Mouse (Mus musculus) kidney, postnatal 4 days (tissue): Measurements from ENCODE around the gene Sec13.
"Not testable (repeated sequence)": the region's sequence is repeated elsewhere in the genome, so short reads cannot be mapped to it uniquely, and the experiment has no call there.

Experiments
- DNase-seq, 2 experiments: peaks; one replicate each; pipeline ENCODE4 v3.0.0; 2021; ENCODE audit warnings: mixed read lengths in 2 of 2

Gene Sec13

DNA sequence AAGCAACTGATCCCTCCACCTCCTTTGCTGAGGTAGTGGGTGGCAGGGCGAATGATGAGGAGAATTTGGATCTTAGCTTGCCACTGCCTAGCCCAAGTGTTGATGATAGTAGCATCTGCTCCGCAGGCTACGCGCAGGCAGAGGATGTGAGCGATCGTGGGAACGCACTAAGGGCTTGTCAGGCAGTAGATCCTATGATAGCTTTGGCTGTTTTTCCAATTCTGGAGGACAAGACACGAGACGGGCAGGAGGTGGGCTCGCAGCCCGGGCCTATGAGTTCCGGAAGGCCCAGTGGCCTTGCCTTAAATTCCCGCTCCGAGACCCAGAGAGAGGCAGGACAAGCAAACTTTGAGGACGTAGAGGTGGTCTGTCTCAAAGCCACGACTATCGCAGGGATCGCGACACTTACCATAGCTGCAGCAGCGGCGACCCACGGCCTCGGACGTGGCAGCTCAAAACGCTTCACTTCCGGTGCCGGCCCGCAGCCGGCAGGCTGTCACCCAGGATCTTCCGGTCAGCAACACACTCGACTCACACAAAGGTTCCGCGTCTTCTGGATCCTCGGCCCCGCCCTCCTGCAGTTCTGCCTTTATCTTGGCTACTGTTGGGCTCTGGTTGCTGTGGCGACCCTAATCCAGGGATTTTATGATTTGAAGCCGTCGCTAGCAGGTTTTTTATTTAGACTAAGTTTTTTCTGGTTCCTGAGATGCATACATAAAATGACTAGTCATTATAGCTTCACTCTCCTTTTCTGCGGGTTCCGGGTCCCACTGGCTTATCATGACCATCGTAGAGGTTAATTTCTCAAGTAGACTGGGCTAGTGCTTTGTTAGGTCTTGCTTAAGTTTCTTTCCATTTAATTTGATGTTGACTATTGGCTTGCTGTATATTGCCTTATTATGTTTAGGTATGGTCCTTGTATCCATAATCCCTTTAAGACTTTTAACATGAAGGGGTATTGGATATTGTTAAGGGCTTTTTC lies at the start of gene Sec13:
TSS of gene Sec13 (minus strand) at position 508 of the 982 bp plus-strand sequence.
- peak; percentile 91 to 92 for DNase-seq

DNA sequence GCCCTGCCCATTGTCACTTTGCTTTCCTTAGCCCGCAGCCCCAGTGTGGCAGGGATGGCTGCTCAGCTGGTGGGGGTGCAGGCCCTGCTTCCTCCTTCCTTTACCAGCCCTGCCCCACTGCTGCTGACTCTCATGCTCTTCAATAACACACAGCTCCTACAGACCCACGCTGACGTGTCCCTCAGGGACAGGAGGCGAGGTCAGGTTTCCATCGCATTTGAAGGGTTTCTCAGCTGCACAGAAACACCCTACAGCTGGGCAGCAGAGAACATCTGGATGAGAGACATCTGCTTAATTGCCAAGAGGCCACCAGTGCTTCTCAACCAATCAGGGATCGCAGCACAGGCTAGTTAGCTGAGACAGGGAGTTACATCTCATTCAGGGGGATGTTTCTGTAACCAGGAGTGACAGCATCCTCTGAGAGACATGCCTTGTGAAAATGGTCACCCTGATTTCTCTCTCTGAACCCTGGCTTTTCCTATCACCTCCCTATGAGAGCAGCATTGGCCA lies 47.0 kb upstream of the Sec13 start:
- DNase-seq: no peak

DNA sequence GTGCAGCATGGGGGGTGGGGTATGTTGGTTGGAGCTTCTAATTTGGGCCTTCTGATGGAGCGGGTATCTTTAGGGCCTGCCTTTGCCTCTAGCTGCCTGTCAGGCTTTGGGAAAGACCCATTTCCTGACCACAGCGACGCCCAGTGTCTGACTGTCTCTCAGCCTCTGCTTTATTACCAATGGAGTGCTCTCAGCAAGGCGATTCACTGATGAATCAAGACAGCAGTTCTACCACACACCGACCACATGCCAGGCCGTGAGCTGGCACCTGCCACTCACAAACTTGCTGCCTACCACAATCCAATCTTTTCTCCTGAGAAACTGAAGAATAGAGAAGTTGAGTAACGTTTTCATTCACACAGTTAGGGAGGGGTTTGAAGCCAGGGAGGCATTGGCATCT lies 45.1 kb upstream of the Sec13 start:
- no peak for DNase-seq

DNA sequence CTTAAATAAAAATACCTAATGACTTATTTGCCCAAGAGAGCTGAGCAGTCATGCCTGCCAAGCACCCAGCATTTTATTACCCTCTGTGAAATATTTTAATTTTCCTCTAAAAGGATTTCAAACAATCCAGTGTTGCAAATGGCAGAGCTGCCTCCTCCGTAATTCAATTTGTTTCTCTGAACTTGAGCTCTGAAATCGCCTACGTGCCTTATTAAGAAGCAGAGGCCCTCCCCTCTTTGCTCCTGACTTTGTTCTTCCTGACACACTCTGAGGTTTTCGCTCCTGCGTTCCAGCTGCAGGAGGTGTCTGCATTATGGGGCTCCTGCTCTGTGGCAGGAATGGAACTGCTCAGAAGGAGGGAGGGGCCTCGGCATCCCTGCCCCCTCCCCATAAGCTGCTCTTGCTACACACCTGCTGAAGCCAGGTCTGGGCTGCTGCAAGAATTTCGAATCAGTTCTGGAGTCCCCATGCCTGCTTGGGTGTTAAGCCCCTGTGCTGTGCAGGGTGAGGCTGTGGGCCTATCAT lies 37.7 kb upstream of the Sec13 start:
- DNase-seq: no peak

DNA sequence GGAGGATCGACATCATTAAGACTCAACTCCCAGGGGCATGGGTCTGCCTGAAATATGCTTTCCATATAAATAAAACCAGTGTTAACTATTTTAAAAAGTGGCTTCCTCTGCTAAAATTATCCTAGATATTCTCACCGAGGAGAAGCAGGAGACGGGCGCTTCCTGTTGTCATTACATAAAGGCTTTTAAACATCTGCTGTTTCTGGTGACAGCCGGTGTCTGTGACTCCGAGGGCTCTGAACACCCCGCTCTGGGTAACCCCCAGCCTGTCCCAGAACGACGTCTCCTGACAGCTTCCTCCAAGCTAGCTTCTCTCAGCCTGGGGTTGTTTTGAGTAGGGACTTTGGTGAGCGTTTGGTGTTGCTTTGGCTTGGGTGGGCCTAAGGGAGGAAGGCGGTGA lies 28.3 kb upstream of the Sec13 start:
- DNase-seq: no peak

DNA sequence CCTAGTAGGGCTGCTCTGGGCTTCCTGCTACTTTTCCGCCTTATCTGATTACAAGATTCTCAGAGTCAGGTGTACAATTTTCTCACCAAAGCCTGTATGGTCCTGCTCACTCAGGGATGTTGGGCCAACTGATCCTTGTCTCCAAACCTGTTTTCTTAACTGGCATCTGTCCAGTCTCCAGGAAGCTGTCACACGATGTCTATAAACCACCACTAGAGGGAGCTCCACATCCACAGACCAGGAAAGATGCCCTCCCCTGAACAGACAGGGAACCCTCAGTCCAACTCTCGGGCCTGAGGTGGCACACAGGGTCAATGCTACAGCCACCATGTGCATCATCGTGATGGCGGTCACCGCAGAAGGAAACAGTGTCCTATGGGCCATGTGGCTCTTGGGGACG lies 21.1 kb upstream of the Sec13 start:
- DNase-seq: peak; percentile 60 to 70

DNA sequence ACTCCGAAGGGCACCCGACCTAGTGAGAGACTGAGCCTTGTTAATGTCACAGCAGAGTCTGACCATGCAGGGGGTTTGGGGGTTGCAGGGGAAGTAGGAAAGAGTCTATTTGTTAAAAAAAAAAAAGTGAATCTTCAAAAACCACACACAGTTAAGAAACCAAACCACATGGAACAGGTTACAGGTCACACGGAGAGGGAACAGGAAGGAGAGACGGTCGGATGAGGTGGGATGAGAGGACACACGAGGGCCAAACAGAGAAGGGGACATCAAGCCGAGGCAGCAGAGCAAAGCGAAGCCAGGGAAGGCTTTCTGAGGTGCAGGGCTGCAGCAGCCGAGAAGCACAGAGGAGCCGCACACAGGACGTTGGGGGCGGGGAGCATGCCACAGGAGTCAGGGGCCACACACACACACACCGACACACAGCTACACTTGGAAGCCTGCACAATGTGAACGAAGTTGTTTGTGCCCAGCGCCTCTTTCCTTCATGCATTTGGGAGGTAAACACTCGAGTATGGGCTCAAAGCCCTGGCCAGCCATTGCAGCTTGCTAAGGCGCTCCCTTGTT lies 8.7 kb upstream of the Sec13 start:
- no peak for DNase-seq

DNA sequence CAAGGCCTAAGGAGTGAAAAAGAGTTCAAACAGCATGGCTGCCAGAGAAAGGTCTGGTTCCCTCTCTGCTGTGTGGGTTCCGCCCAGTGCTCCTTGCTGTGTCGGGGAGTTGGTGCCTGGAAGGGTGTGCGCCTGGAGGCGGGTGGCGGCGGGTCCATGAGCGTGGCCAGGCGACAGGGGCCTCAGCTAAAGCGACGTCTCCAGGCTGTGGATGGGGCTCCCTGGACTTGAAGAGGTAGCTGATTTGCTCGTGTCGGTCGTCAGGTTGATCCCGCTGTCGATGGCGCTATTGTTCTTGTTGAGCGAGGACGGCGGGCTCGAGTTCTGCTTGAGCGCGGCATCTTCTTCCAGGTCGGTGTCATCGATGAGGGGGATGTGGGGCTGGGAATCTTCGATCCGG lies 7.8 kb upstream of the Sec13 start:
- DNase-seq: no peak

DNA sequence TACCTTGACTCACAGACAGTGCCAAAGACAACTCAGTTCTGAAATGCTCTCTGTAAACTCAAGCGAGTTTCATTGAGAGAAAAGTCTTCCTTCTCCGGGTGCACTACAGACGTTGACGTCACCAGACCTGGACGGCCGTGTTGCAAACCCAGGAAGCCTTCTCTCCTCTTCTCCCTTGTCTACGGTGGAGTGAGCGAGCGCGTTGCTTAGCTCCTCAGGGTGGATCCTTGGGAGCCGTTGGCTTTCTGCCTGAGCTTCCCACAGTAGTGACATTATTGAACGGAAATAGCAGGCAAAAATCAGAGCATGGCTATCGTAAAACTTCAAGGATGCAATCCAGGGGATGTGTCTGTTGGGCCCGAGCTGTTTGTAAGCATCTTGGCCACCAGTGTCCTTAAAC lies 6.7 kb upstream of the Sec13 start:
- DNase-seq: no peak

DNA sequence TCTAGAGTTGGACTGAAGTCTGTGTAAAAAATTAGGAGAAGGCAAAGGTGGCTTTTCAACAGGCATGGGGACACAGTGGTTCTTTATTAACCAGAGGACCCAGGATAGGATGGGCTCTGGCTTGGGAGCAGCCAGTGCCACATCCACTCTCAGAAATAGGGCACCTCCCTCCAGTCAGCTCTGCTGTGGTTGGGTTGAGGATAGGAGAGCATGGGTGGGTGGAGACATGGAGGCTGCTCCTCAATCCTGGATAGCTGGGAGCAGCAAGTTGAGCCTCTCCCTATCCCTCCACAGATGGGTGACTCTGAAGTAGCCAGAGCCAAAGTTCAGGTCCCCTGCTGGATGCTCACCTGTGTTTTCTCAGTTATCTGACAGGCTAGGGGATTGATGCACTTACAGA lies 4.6 kb upstream of the Sec13 start:
- no peak for DNase-seq

DNA sequence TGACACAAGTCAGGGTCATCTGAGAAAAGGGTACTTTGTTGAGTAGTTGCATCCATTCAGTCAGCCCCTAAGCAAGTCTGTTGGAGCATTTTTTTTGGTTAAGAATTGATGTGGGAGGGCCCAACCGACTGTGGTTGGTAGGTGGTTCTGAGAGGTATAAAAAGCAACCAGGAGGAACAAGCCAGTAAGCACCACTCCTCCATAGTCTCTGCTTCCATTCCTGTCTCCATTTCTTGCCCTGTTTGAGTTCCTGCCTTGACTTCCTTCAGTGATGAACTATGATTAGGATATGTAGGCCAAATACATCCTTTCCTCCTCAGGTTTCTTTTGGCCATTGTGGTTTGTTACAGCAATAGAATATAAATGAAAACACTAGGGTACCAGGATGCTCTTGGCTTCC lies 2.6 kb upstream of the Sec13 start:
- DNase-seq: no peak

DNA sequence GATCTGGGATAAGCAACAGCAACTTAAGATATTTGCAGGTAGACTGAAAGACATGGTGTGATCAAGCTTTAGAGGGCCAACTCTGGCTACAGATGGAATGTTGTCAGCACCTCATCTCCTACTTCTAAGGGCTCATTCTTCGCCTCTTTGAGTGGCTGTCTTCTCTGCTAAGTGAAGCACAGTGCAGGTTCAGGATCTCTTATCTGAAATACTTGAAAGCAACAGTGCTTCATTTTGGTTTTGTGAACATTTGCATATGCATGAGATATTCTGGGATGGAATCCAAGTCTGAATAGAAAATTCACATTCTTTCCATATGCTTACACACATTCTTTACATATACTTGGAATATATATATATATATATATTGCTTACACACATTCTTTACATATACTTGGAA lies 1.8 kb upstream of the Sec13 start:
- DNase-seq: no peak

DNA sequence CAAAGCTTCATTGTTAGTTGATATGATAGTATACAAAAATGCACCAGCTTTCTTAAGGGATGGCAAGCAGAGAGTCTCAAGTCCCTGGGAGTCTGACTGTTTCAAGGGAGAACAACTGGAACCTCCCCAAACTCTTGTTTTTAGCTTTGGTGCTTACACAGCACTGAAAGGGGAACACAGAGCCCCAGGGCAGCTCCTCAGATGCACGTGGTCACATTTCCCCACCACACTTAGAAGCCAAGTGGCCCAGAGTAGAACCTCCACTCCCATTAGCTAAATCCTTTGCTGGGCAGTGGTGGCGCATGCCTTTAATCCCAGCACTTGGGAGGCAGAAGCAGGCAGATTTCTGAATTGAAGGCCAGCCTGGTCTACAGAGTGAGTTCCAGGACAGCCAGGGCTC lies 882 bp upstream of the Sec13 start:
- no peak for DNase-seq

DNA sequence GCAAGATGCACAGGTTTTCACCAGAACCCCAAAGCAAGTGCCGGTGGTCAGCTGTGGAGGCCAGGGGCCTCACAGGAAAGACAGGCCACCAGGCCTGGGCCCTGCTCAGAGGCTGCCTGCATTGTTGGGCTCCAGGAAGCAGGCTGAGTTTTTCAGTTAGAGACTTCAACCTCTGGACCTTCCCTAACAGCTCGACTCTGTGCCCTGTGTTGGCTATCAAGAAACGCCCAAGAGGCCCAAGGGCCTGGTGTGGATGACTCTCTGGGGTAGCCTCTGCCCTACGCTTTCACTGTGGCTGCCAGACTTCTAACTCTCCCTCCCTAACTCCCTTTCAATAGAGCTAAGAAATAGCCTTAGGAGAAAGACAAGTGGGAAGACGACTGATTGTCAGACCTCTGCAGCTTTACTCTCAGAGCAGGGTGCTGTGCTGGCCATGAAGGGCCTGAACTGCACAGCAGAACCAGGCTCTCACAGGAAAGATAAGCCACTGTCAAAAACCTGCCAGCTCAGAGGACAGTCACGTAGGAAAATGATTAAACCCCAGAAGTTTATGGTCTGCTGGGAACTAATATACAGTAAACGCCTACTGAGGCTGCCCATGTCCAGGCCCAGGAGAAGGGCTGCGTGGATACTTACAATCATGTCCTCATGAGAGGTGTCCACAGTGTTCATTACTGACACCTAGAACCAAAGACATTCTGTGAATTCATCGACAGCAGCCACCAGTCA lies 3.1 kb downstream of the Sec13 start:
- no peak for DNase-seq

DNA sequence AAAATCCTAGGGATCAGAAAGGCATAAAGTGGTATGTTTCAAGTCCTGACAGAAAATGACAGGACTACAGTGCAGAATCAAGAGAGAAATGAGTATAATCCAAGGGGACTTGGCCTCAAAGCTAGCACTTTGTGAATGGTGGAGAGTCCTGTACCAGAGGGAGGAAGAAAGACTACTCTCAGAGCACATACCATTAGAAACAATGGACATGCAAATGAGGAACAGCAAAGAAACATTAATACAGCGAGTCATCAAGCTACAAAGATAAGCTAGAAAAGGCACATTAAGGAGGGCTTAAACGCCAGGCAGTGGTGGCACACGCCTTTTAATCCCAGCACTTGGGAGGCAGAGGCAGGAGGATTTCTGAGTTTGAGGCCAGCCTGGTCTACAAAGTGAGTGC lies 9.2 kb downstream of the Sec13 start:
- DNase-seq: no peak

DNA sequence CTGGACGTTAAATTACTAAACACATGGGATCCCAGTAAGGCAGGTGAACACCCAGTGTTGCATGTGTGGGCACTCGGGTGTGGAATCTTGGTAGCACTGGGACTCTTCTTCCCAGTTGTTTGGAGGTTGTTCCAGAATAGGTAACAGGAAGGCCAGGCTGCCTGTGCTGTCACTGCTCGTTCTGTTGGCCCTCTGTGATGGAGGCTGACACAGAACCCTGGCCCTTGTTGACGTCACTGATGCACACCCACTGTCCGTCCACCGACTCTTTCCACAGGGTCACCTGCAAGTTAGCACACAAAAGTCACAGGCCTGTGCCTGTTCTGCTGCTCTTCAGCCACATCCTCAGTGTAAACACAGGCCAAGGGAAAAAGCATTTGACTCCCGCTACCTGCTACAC lies 12.4 kb downstream of the Sec13 start:
- no peak for DNase-seq

DNA sequence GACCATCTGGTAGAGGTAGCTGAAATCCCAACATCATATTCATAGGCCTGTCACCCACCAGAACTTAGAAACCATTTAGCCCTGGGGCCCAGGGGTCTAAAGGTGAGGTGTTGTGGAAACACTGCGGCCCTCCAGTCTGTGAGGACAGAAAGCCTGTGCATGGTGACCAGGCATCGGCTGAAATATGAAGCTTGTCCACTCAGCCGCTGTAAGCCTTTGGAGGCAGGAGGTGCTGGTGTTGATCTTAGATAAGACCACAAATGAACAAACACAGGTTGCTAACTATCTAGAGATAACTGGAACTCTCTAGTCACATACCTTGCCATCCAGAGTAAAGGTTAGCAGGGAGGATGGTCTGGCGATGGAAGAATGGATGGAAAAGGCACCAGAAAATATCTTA lies 19.5 kb downstream of the Sec13 start:
- no peak for DNase-seq

DNA sequence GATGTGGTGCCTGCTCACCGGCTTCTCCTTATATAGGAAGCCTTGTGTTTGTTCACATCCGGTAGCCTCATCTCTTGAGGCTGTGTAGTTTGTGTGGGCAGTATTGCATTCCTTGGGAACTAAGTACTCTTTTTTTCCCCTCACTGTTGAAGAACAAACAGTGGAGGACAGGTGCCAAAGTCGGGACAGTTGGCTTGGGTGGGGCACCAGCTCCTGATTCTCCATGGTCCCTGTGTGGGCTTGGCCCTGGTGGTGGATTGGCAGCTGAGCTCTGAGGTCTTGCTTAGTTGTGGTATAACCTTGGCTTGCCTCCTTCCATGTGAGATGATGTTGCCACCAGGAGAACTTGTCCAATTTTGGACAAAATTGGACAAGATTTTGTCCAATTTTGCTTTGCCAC lies 20.7 kb downstream of the Sec13 start, which contains the start of gene Ghrl:
TSS of gene Ghrl (minus strand) at position 3 of the 400 bp plus-strand sequence.
- DNase-seq: no peak

DNA sequence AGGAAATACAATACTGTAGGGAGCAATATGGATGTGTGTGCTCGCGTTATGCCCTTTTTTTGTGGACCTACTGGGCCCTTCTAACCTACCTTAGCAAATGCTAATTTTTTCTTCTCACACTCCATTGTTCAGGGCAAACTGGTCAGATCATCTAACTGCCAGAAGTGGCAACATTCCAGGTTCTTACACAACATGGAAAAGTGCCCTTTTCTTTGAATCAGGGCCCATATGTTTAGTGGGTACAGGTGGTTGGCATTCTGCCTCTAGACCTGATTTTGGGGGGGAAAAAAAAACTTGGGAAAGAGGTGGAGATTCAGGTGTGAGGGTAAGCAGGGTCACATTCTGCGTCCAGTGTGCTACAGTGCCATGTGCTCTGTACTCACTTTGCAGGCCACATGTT lies 23.0 kb downstream of the Sec13 start:
- no peak for DNase-seq

DNA sequence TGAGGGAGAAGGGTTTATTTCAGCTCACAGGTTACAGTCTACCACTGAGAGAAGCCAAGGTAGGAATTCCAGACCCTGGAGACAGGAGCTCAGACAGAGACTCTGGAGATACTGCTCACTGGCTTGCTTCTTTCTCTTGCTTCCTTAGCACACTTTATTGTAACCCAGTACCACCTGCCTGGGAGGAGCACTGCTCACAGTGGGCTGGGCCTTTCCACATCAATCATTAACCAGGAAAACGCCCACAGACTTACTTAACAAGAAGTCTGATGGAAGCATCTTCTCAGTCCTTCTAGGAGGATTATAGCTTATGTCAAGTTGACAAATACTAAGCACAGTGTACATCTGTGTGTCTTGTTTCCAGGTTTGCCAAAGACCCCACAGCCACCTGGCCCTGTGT lies 25.7 kb downstream of the Sec13 start:
- peak; percentile 9 to 26 for DNase-seq

DNA sequence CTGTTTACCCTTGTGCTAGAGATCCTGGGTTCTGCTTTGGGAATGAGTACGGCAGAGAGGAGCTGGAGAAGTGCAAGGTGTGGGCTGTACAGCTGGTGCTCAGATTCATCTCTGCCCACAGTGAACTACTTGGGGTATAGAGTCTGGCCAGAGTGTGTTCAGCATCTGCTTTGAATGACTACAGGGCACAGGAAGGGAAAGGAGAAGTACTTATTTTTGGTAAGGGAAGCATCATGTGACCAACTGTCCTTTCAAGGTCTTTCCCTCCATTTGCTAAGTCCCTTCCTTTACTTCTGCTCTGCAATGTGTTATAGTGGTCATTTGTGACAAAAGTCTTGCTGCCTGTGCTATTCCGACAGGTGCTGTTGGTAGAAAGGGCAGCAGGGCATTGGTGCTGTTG lies 26.3 kb downstream of the Sec13 start:
- no peak for DNase-seq

DNA sequence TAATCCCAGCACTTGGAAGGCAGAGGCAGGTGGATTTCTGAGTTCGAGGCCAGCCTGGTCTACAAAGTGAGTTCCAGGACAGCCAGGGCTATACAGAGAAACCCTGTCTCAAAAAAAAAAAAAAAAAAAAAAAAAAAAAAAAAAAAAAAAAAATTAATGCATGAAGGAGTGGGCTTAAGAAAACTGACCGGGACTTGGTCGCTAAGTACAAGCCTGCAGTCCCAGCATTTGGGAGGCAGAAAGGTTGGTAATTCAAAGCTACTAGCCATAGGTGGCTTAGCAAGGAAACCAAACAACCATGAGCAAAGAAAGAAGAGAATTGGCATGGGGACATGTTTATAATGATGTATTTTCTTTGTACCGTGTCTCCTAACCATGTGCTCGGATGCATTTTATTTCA lies 27.2 kb downstream of the Sec13 start:
- DNase-seq: not testable (repeated sequence)

DNA sequence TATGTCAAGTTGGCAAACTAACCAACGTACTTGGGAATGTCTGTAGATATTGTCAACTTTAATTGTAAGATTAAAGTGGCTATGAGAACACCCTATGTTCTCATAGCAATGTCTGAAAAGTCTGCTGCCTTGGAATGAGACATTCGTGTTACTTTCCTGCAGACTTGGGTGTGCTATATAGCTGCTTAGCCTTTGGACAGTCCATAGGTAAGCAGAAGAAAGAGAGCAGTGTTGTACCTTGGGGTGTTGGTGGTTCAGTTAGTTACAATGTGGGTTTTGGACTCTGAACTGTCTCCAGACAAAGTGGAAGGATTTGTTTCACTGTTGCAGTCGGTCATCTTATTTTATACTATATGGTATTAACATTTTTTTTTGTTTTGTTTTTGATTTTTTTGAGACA lies 27.8 kb downstream of the Sec13 start:
- DNase-seq: no peak
